Mouse (Mus musculus) cortical plate, adult 2 months (tissue): ENCODE measurements around the gene Ttc7.

Experiments used
- CTCF ChIP-seq: fragments of 200-500 bp; IDR thresholded peaks from 2 replicates; pipeline ENCODE4 v1.5.1; 2011; ENCODE audit warnings: mild to moderate bottlenecking, control low read depth, low read length; ENCODE audit not compliant: insufficient read depth; ENCODE audit errors: extremely low read depth
- POLR2A ChIP-seq: fragments of 200-500 bp; IDR thresholded peaks from 2 replicates; pipeline ENCODE4 v1.6.1; 2011; ENCODE audit warnings: mild to moderate bottlenecking, low read length, control low read depth; ENCODE audit not compliant: insufficient read depth; ENCODE audit errors: extremely low read depth

GRCm38 (mm10) chr17:87275363-87276341, 7.0 kb upstream of the Ttc7 start:
- TF ChIP-seq CTCF (no peak), POLR2A (no peak)
